In genomic region chr2:60382858-60383669, GRCm38 (mm10) we compare ENCODE assay signal across 7 mouse cellular contexts. TPM values are rescaled to one million over a fixed set of nuclear protein-coding genes. Genes with fewer than 3 reads are reported as not detected.
DNase-seq lines count a peak whose midpoint lies in the region; ATAC-seq lines count a peak whose summit lies in the region.

Gene Ly75 (minus strand): TSS chr2:60383303.

- H3K27me3 ChIP-seq in intestine, embryonic 16.5 days (replicated peaks; ENCODE audit: control insufficient read depth, insufficient read depth, low read length): no peaks in the 10 kb centered on the region
- H3K27me3 ChIP-seq in limb, embryonic 11.5 days (ENCODE audit: control insufficient read depth, insufficient read depth, low read length): no peaks in the 10 kb centered on the region
- H3K27me3 ChIP-seq in midbrain, embryonic 14.5 days (ENCODE audit: control insufficient read depth, insufficient read depth, low read length): peaks cover 4% of the 10 kb centered on the region; the same call in 1 of the 2 replicates

- H3K36me3 ChIP-seq in intestine, embryonic 16.5 days (ENCODE audit: control insufficient read depth, insufficient read depth, low read length): no peaks in the 10 kb centered on the region
- no peaks in the 10 kb centered on the region for H3K36me3 ChIP-seq in limb, embryonic 11.5 days (ENCODE audit: control insufficient read depth, insufficient read depth, low read length)
- H3K36me3 ChIP-seq in midbrain, embryonic 14.5 days (ENCODE audit: control insufficient read depth, insufficient read depth, low read length): no peaks in the 10 kb centered on the region

- ATAC-seq in intestine, embryonic 16.5 days: peak; percentile 99
- ATAC-seq in limb, embryonic 11.5 days (ENCODE audit: insufficient number of reproducible peaks, low FRiP score, low TSS enrichment, low read depth): peak; percentile 96
- peak; percentile 95 for ATAC-seq in midbrain, embryonic 14.5 days (ENCODE audit: low FRiP score, low TSS enrichment)

- H3K4me3 ChIP-seq in intestine, embryonic 16.5 days (ENCODE audit: low read length): peak within 1 kb of the TSS; percentile 61
- peak within 1 kb of the TSS; percentile 54 for H3K4me3 ChIP-seq in limb, embryonic 11.5 days (ENCODE audit: low read depth, low read length)
- H3K4me3 ChIP-seq in midbrain, embryonic 14.5 days (replicated peaks; ENCODE audit: low read depth, low read length): peak within 1 kb of the TSS; percentile 51

- H3K4me1 ChIP-seq in intestine, embryonic 16.5 days (ENCODE audit: control insufficient read depth, insufficient read depth, low read length): peaks cover 4% of the 10 kb centered on the region; the same call in 1 of the 2 replicates
- H3K4me1 ChIP-seq in limb, embryonic 11.5 days (ENCODE audit: control insufficient read depth, insufficient read depth, low read length): peaks cover 7% of the 10 kb centered on the region; the same call in 1 of the 2 replicates
- peaks cover 8% of the 10 kb centered on the region; the same call in 1 of the 2 replicates for H3K4me1 ChIP-seq in midbrain, embryonic 14.5 days (ENCODE audit: control insufficient read depth, insufficient read depth, low read length)

- peak within 1 kb of the TSS; percentile 85 for H3K4me2 ChIP-seq in intestine, embryonic 16.5 days (ENCODE audit: low read depth, low read length)
- H3K4me2 ChIP-seq in limb, embryonic 11.5 days (ENCODE audit: low read depth, severe bottlenecking): peak within 1 kb of the TSS; percentile 79
- H3K4me2 ChIP-seq in midbrain, embryonic 14.5 days (ENCODE audit: low read length): peak within 1 kb of the TSS; percentile 85

- peak within 1 kb of the TSS; percentile 70 for H3K9ac ChIP-seq in intestine, embryonic 16.5 days (ENCODE audit: low read depth, low read length)
- peak within 1 kb of the TSS; percentile 73 for H3K9ac ChIP-seq in limb, embryonic 11.5 days (ENCODE audit: low read length)
- peak within 1 kb of the TSS; percentile 54 for H3K9ac ChIP-seq in midbrain, embryonic 14.5 days (replicated peaks; ENCODE audit: low read length)

- peak; percentile 95 for DNase-seq in adrenal gland, adult 2 months
- DNase-seq in embryo, embryonic 11 days: peak; percentile 95
- peak; percentile 50 to 77 for DNase-seq in gastrocnemius, postnatal 4 days (ENCODE audit: low spot score in 2 of 2)
- peak; percentile 93 for DNase-seq in limb, embryonic 11.5 days (ENCODE audit: low spot score)
- peak; percentile 86 for DNase-seq in midbrain, embryonic 14.5 days
- DNase-seq in spleen, adult 18-20 months: peak; percentile 81 to 89

- H3K27ac ChIP-seq in intestine, embryonic 16.5 days (ENCODE audit: low read length): no peak within 1 kb of the TSS
- no peak within 1 kb of the TSS for H3K27ac ChIP-seq in limb, embryonic 11.5 days (replicated peaks; ENCODE audit: low read depth, low read length)
- no peak within 1 kb of the TSS for H3K27ac ChIP-seq in midbrain, embryonic 14.5 days (replicated peaks; ENCODE audit: low read depth, low read length)

- H3K9me3 ChIP-seq in intestine, embryonic 16.5 days (ENCODE audit: control insufficient read depth, low read length): no peaks in the 10 kb centered on the region
- H3K9me3 ChIP-seq in limb, embryonic 11.5 days (ENCODE audit: control insufficient read depth, low read length): no peaks in the 10 kb centered on the region
- H3K9me3 ChIP-seq in midbrain, embryonic 14.5 days (ENCODE audit: control insufficient read depth, low read length): no peaks in the 10 kb centered on the region

- WGBS in intestine, embryonic 16.5 days: under 1% methylated on average over 46 of the region's 46 CpGs
- WGBS in limb, embryonic 11.5 days: under 1% methylated on average over 46 of the region's 46 CpGs
- WGBS in midbrain, embryonic 14.5 days: under 1% methylated on average over 46 of the region's 46 CpGs

RNA-seq across cellular contexts. Expression of gene Ly75, which starts in this region (rescaled TPM):
- 1 to 10 TPM in 1 of 2 experiments, under 1 TPM in 1; 0.66 to 1.4 TPM for total RNA-seq in adrenal gland, adult 2 months (2021)
- polyA plus RNA-seq in adrenal gland, adult 2 months (2012; rRNA removed): 0.09 TPM in 2 replicates
- total RNA-seq in gastrocnemius, postnatal 4 days (2021): under 1 TPM; 0.21 to 0.25 TPM
- polyA plus RNA-seq in intestine, embryonic 16.5 days (2015; fragmentation: Nextera tagmentation; extraction: Ambion mirVana): 0.84 and 1.2 TPM in 2 replicates
- polyA plus RNA-seq in limb, embryonic 11.5 days (2014; fragmentation: Nextera tagmentation; extraction: Ambion mirVana): 6.3 and 6.7 TPM in 2 replicates
- polyA plus RNA-seq in midbrain, embryonic 14.5 days (2014; fragmentation: Nextera tagmentation; extraction: Ambion mirVana): 0.58 and 0.96 TPM in 2 replicates

Comparison
In these comparisons a context has a peak if more than half of its experiments do, and no peak if none do; other contexts are left out.
1. Peak in DNase-seq in gastrocnemius, postnatal 4 days; RNA of the gene not detected or under 1 TPM.
2. Peak in DNase-seq, ATAC-seq, H3K4me3 ChIP-seq, H3K9ac ChIP-seq and H3K4me2 ChIP-seq in midbrain, embryonic 14.5 days; RNA of the gene not detected or under 1 TPM.